Mouse (Mus musculus) neural tube, embryonic 14.5 days (tissue): ENCODE data around the gene Relt. TPM values are rescaled to one million over a fixed set of nuclear protein-coding genes. Genes with fewer than 3 reads are reported as not detected.
A peak's percentile ranks its signal among the peaks of the same experiment; 100 is the strongest.

Experiments used
- ATAC-seq: fragments of 200-750 bp; cut with Nextera tagmentation; 2 replicates; pipeline ENCODE4 v1.8.0; 2017; ENCODE audit warnings: low read depth, mild to moderate bottlenecking, moderate TSS enrichment, moderate library complexity
- H3K27ac ChIP-seq: fragments of 300-500 bp; sonication (generic); 2 replicates; pipeline ENCODE4 v1.5.1; 2014; ENCODE audit warnings: low read depth, mild to moderate bottlenecking, control low read depth, low read length, moderate library complexity, mixed read lengths
- H3K27me3 ChIP-seq: fragments of 300-500 bp; sonication (generic); 2 replicates; pipeline ENCODE4 v1.6.1; 2014; ENCODE audit warnings: low read length; ENCODE audit not compliant: control insufficient read depth, insufficient read depth
- H3K36me3 ChIP-seq: fragments of 300-500 bp; sonication (generic); 2 replicates; pipeline ENCODE4 v1.6.1; 2014; ENCODE audit warnings: low read length, mixed read lengths; ENCODE audit not compliant: control insufficient read depth, insufficient read depth
- H3K4me1 ChIP-seq: fragments of 300-500 bp; sonication (generic); 2 replicates; pipeline ENCODE4 v1.6.1; 2014; ENCODE audit warnings: low read length; ENCODE audit not compliant: control insufficient read depth, insufficient read depth
- H3K4me2 ChIP-seq: fragments of 300-500 bp; sonication (generic); 2 replicates; pipeline ENCODE4 v1.6.1; 2014; ENCODE audit warnings: mild to moderate bottlenecking, low read depth, low read length, control low read depth
- H3K4me3 ChIP-seq: fragments of 300-500 bp; sonication (generic); 2 replicates; pipeline ENCODE4 v1.5.1; 2014; ENCODE audit warnings: low read depth, low read length, control low read depth, mixed read lengths
- H3K9ac ChIP-seq: fragments of 300-500 bp; sonication (generic); replicated peaks from 2 replicates; pipeline ENCODE4 v1.6.1; 2014; ENCODE audit warnings: low read depth, mild to moderate bottlenecking, control low read depth, low read length, mixed read lengths
- H3K9me3 ChIP-seq: fragments of 300-500 bp; sonication (generic); 2 replicates; pipeline ENCODE4 v1.6.1; 2016; ENCODE audit warnings: low read length; ENCODE audit not compliant: control insufficient read depth
- WGBS: fragments of 180-500 bp; shearing (Covaris S2); extraction: QIAGEN DNeasy Blood & Tissue Kit; methylation state at CpG from one replicate; pipeline ENCODE4 v1.1.7; 2014; 5-methylcytosine and 5-hydroxymethylcytosine counted together
- polyA plus RNA-seq: library from polyadenylated mRNA; unstranded; fragments of >200 nt; fragmentation: Nextera tagmentation; extraction: Ambion mirVana; gene quantifications from 2 replicates; pipeline ENCODE4 v1.2.1, GENCODE M21; 2014

Relt gene
- polyA plus RNA-seq, 1 experiment from 2014 or later, result 4.1 TPM

- Histone ChIP-seq H3K9ac (no peak overlapping the region), H3K4me2 (no peak overlapping the region), H3K9me3 (no peaks in the 10 kb centered on the region), H3K27ac (no peak overlapping the region), H3K4me1 (no peaks in the 10 kb centered on the region), H3K4me3 (no peak overlapping the region), H3K36me3 (peaks cover 19% of the 10 kb centered on the region; the same call in 1 of the 2 replicates), H3K27me3 (no peaks in the 10 kb centered on the region)
- WGBS, result 90% methylated on average over 7 of the region's 7 CpGs
- no peak for ATAC-seq
Measured at GRCm38 (mm10) chr7:100835168-100835567, 28.1 kb downstream of the Relt start.

DNA sequence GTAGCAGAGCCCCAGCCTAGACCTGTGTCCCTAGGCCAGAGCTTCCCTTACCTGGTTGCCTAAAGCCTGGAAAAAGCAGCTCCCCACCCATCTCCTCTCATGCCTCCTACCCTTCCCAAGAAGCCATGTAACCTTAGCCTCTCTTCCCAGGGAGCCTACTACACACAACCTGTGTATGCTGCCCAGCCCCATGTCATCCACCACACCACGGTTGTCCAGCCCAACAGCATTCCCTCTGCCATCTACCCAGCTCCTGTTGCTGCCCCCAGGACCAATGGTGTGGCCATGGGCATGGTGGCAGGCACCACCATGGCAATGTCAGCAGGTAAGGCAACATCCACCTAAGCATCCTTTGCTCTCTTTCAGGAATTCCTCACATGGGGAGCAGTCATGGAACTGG is 29.4 kb downstream of the Relt start:
- 93% methylated on average over 1 of the region's 1 CpGs for WGBS
- peaks cover 19% of the 10 kb centered on the region; the same call in 1 of the 2 replicates for H3K36me3 ChIP-seq
- H3K27me3 ChIP-seq, result no peaks in the 10 kb centered on the region
- H3K27ac ChIP-seq, result no peak overlapping the region
- H3K4me1 ChIP-seq, result no peaks in the 10 kb centered on the region
- H3K9me3 ChIP-seq, result no peaks in the 10 kb centered on the region
- no peak overlapping the region for H3K9ac ChIP-seq
- H3K4me3 ChIP-seq, result no peak overlapping the region
- no peak for ATAC-seq
- no peak overlapping the region for H3K4me2 ChIP-seq

DNA sequence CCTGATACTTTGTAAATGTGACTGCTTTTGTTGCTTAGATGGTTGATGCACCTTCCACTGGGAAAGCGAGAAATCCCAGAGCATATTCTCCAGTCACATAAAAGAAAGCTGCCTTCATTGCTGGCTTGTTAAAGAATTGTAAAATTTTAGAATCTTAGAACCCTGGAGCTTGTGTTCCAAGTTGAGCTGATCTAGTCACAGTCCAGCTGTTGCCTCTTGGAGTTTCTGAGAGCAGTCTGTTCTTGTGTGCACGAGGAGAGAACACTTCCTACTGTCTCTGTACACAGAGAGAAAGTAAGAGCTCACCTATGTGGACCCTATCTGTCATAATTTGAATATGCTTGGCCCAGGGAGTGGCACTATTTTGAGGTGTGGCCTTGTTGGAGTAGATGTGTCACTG is 34.7 kb downstream of the Relt start:
- 90% methylated on average over 2 of the region's 2 CpGs for WGBS
- no peaks in the 10 kb centered on the region for H3K4me1 ChIP-seq
- ATAC-seq, result no peak

GRCm38 (mm10) chr7:100824661-100825060 is 38.6 kb downstream of the Relt start:
- Histone ChIP-seq H3K9me3 (no peaks in the 10 kb centered on the region), H3K4me1 (no peaks in the 10 kb centered on the region), H3K27me3 (no peaks in the 10 kb centered on the region), H3K4me2 (no peak overlapping the region), H3K36me3 (0 out of 2 replicates have a peak, but pooled peaks cover 4% of the 10 kb centered on the region), H3K4me3 (no peak overlapping the region), H3K9ac (no peak overlapping the region), H3K27ac (no peak overlapping the region)
- 94% methylated on average over 3 of the region's 3 CpGs for WGBS
- ATAC-seq, result no peak

More for the DNA sequence above, 34.7 kb downstream of the Relt start:
- Histone ChIP-seq H3K4me3 (no peak overlapping the region), H3K27me3 (no peaks in the 10 kb centered on the region), H3K36me3 (0 out of 2 replicates have a peak, but pooled peaks cover 4% of the 10 kb centered on the region), H3K27ac (no peak overlapping the region), H3K9ac (no peak overlapping the region), H3K9me3 (no peaks in the 10 kb centered on the region), H3K4me2 (no peak overlapping the region)

GRCm38 (mm10) chr7:100818401-100819064 is 44.7 kb downstream of the Relt start:
- Histone ChIP-seq H3K4me1 (no peaks in the 10 kb centered on the region), H3K9ac (no peak overlapping the region), H3K27me3 (no peaks in the 10 kb centered on the region), H3K36me3 (no peaks in the 10 kb centered on the region), H3K4me3 (no peak overlapping the region), H3K4me2 (no peak overlapping the region), H3K9me3 (no peaks in the 10 kb centered on the region), H3K27ac (no peak overlapping the region)
- WGBS, result 87% methylated on average over 4 of the region's 4 CpGs
- no peak for ATAC-seq

DNA sequence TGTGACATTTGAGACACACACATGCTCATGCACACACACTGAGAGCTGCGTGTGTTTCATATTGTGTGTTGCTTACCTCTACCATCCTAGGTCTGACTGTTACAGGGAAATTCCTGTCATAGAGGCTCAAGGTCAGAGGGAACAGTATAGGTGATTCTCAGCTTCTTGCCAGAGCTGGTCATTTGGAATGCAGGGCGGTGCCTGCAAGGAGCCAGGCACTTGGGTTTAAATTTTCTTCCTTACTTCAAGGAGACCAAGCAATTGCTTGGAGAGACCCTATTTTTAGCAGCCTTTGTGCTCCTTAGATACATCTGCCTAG is 45.8 kb downstream of the Relt start:
- no peaks in the 10 kb centered on the region for H3K9me3 ChIP-seq
- H3K4me3 ChIP-seq, result no peak overlapping the region
- 98% methylated on average over 2 of the region's 2 CpGs for WGBS
- H3K27ac ChIP-seq, result no peak overlapping the region
- no peaks in the 10 kb centered on the region for H3K27me3 ChIP-seq
- no peaks in the 10 kb centered on the region for H3K4me1 ChIP-seq
- no peak overlapping the region for H3K4me2 ChIP-seq
- H3K9ac ChIP-seq, result no peak overlapping the region
- H3K36me3 ChIP-seq, result no peaks in the 10 kb centered on the region
- no peak for ATAC-seq

GRCm38 (mm10) chr7:100816759-100817441 is 46.3 kb downstream of the Relt start:
- H3K4me1 ChIP-seq, result no peaks in the 10 kb centered on the region
- no peaks in the 10 kb centered on the region for H3K27me3 ChIP-seq
- H3K27ac ChIP-seq, result no peak overlapping the region
- no peak overlapping the region for H3K9ac ChIP-seq
- no peaks in the 10 kb centered on the region for H3K36me3 ChIP-seq
- WGBS, result 69% methylated on average over 6 of the region's 6 CpGs
- no peaks in the 10 kb centered on the region for H3K9me3 ChIP-seq
- no peak for ATAC-seq
- no peak overlapping the region for H3K4me2 ChIP-seq
- H3K4me3 ChIP-seq, result no peak overlapping the region

DNA sequence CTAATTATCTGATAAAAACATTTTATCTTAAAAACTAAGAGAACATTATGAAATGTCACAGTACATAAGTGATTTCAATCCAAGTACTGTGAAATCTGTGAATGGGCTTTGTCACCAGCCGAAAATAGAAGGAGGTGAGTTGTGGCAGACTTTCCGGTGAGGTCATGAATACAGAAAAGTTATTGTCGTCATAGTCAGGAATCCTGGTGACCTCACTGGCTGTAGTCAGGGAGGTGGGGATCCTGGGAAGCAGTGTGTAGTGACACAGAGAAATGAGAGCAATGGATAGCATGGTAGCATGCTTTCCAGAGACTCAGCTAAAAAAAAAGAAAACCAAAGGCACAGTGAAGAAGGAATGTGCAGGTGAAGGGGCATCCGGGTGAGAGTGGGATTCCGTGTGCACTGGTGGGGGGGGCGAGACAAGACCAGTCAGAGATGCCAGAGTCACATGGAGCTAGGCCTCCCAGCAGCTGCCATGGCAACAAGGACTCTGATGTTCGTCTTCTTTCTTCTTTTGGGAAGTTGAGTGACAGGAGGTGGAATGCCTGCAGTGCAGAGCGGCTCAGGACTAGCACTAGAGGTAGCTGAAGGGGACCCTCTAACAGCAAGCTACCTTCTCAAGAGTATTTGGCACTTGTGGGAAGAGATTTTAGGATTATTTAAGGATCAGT is 47.2 kb downstream of the Relt start:
- H3K27ac ChIP-seq, result no peak overlapping the region
- 46% methylated on average over 8 of the region's 8 CpGs for WGBS
- H3K4me3 ChIP-seq, result no peak overlapping the region

DNA sequence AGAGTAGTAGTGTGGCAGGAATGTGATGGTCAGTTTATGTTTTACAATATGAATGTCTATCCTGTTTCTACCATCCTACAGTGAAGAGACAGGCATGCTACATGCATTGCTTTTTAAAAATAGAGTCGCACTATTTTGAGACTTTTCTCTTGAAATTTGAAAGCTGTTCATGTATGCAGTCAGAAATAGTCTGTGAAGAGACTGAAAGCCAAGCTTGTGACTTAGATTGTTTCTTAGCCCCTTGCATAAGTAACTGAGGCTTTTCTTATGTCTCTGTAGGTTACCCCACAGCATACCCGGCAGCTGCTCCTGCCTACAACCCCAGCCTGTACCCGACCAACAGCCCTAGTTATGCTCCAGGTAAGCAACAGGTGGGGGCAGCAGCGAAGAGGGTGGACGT is 50.6 kb downstream of the Relt start:
- no peak overlapping the region for H3K27ac ChIP-seq
- H3K4me1 ChIP-seq, result no peaks in the 10 kb centered on the region
- no peak overlapping the region for H3K9ac ChIP-seq
- no peaks in the 10 kb centered on the region for H3K27me3 ChIP-seq
- ATAC-seq, result no peak
- no peaks in the 10 kb centered on the region for H3K36me3 ChIP-seq
- 82% methylated on average over 5 of the region's 5 CpGs for WGBS
- no peaks in the 10 kb centered on the region for H3K9me3 ChIP-seq
- H3K4me3 ChIP-seq, result no peak overlapping the region
- no peak overlapping the region for H3K4me2 ChIP-seq

More for the DNA sequence above, 47.2 kb downstream of the Relt start:
- H3K9me3 ChIP-seq, result no peaks in the 10 kb centered on the region
- H3K4me2 ChIP-seq, result no peak overlapping the region
- peak; percentile 14; the same call in 1 of the 2 replicates for ATAC-seq
- H3K4me1 ChIP-seq, result no peaks in the 10 kb centered on the region
- H3K36me3 ChIP-seq, result no peaks in the 10 kb centered on the region
- no peak overlapping the region for H3K9ac ChIP-seq
- no peaks in the 10 kb centered on the region for H3K27me3 ChIP-seq
